ENCODE assay signal across 8 mouse cellular contexts in genomic region chr1:135944526-135945259, GRCm38 (mm10). TPM values are rescaled to one million over a fixed set of nuclear protein-coding genes. Genes with fewer than 3 reads are reported as not detected.
DNase-seq lines count a peak whose midpoint lies in the region; ATAC-seq lines count a peak whose summit lies in the region.

No protein-coding gene starts in this region.

- peak; percentile 82 for DNase-seq in ZHBTc4 (ENCODE audit: low read depth, low spot score)
- peak; percentile 96 to 98 for DNase-seq in cerebellum, postnatal 14 days
- DNase-seq in frontal cortex, postnatal 25 days (ENCODE audit: low spot score in 2 of 2), result peak; percentile 64 to 79
- DNase-seq in hindbrain, embryonic 14.5 days (ENCODE audit: low spot score), result peak; percentile 87
- DNase-seq in layer of hippocampus, postnatal 36 days, result peak; percentile 73 to 83
- DNase-seq in lung, postnatal 4 days, result peak; percentile 53 to 82
- peak; percentile 85 for DNase-seq in right cerebral cortex, postnatal 14 days
- DNase-seq in yolk sac, embryonic 10.5 days (ENCODE audit: low spot score), result peak; percentile 51

- no peaks in the 10 kb centered on the region for H3K4me1 ChIP-seq in hindbrain, embryonic 14.5 days (replicated peaks; ENCODE audit: control insufficient read depth, insufficient read depth, low read length)

- no peaks in the 10 kb centered on the region for H3K27me3 ChIP-seq in hindbrain, embryonic 14.5 days (ENCODE audit: control insufficient read depth, insufficient read depth, low read length)

- WGBS in hindbrain, embryonic 14.5 days, result 44% methylated on average over 12 of the region's 12 CpGs

- no peaks in the 10 kb centered on the region for H3K36me3 ChIP-seq in hindbrain, embryonic 14.5 days (replicated peaks; ENCODE audit: control insufficient read depth, insufficient read depth)

- ATAC-seq in hindbrain, embryonic 14.5 days (ENCODE audit: low FRiP score), result peak; percentile 60; the same call in 1 of the 2 replicates

- H3K4me3 ChIP-seq in hindbrain, embryonic 14.5 days (replicated peaks; ENCODE audit: low read length), result no peak overlapping the region

- peak overlapping the region; percentile 28 for H3K4me2 ChIP-seq in hindbrain, embryonic 14.5 days (replicated peaks)

- H3K27ac ChIP-seq in hindbrain, embryonic 14.5 days, result no peak overlapping the region

- H3K9me3 ChIP-seq in hindbrain, embryonic 14.5 days (ENCODE audit: control insufficient read depth, low read length), result no peaks in the 10 kb centered on the region

- H3K9ac ChIP-seq in hindbrain, embryonic 14.5 days, result no peak overlapping the region

RNA-seq across cellular contexts. Expression of gene Pkp1, which starts 25.7 kb away (rescaled TPM):
- not detected in 2 replicates for polyA plus RNA-seq in hindbrain, embryonic 14.5 days (2014; fragmentation: Nextera tagmentation; extraction: Ambion mirVana)
- not detected for total RNA-seq in layer of hippocampus, postnatal 36 days (2021)
